Mouse (Mus musculus): ENCODE data around the gene Acvr2b. TPM values are rescaled to one million over a fixed set of nuclear protein-coding genes. Genes with fewer than 3 reads are reported as not detected.
A peak's percentile ranks its signal among the peaks of the same experiment; 100 is the strongest.

Acvr2b gene
- 2.3 and 5.9 TPM in 2 replicates for polyA plus RNA-seq (2012; rRNA removed)

DNA sequence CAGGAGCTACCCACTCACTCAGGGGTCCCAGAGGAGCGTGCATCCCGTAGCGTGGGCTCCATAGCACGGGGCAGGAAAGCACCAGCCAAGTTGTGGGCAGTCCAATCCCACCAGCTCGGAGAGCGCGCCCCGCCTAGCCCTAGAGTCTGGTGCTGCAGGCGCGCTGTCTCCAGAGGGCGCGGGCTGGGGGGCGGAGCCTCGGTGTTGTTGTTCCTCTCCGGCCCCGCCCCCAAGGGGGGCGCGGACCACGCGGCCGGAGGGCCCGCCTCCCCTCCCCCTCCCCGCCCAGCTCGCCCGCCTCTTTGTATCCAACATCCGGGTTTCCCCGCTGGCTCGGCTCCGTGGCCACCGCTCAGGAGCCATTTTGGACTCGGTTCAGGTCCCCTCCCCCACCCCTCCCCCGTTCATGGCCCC is at the start of gene Acvr2b:
Acvr2b (plus strand) TSS at position 318 of the 414 bp plus-strand sequence.
- no peak; the same call in 1 of the 2 replicates for TF ChIP-seq POLR2A (IDR thresholded peaks at IDR 0.05; ENCODE audit: low read depth, low read length)
- TF ChIP-seq CTCF (IDR thresholded peaks at IDR 0.05; ENCODE audit: extremely low read depth, insufficient read length, insufficient replicate concordance, low read depth, low read length): no peak
- under 1% methylated on average over 20 of the region's 32 CpGs for WGBS
- H3K27ac ChIP-seq (ENCODE audit: insufficient read depth, low read depth, low read length): peak within 1 kb of the TSS; percentile 72

GRCm38 (mm10) chr9:119353926-119354325 is 48.0 kb upstream of the Acvr2b start:
- Histone ChIP-seq H3K27ac (ENCODE audit: insufficient read depth, low read depth, low read length) (no peak overlapping the region), H3K4me3 (ENCODE audit: low read depth, low read length) (no peak overlapping the region), H3K36me3 (ENCODE audit: control insufficient read depth, insufficient read depth, low read length) (peaks cover 19% of the 10 kb centered on the region), H3K4me1 (ENCODE audit: control insufficient read depth, insufficient read depth, insufficient read length, low read length) (peaks cover 2% of the 10 kb centered on the region; the same call in 1 of the 2 replicates), H3K27me3 (ENCODE audit: control insufficient read depth, insufficient read depth, low read length) (no peaks in the 10 kb centered on the region)
- no peak for TF ChIP-seq POLR2A (IDR thresholded peaks at IDR 0.05; ENCODE audit: low read depth, low read length)
- no peak for TF ChIP-seq CTCF (IDR thresholded peaks at IDR 0.05; ENCODE audit: extremely low read depth, insufficient read length, insufficient replicate concordance, low read depth, low read length)
- WGBS: 71% methylated on average over 6 of the region's 6 CpGs

More for the DNA sequence above, at the start of gene Acvr2b:
- Histone ChIP-seq H3K4me3 (ENCODE audit: low read depth, low read length) (peak within 1 kb of the TSS; percentile 98), H3K27me3 (ENCODE audit: control insufficient read depth, insufficient read depth, low read length) (no peaks in the 10 kb centered on the region), H3K36me3 (ENCODE audit: control insufficient read depth, insufficient read depth, low read length) (no peaks in the 10 kb centered on the region), H3K4me1 (ENCODE audit: control insufficient read depth, insufficient read depth, insufficient read length, low read length) (peaks cover 10% of the 10 kb centered on the region)

DNA sequence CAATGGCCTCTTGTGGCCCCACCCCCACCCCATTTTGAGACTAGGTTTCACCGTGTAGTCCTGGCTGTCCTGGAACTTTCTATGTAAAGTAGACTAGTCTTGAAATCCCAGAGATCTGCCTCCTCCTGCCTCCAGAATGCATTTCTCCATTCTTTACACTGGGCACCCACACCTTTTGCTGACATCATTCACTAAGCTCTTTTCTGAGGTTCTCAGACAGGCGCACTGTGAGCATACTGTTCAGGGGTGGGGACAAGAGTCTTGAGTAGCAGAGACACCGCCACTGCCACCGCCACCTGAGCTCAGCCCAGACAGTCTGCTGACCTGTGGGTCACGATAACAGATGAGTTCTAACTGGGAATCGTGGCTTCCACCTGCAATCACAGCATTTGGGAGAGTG is 46.0 kb upstream of the Acvr2b start:
- Histone ChIP-seq H3K27ac (ENCODE audit: insufficient read depth, low read depth, low read length) (no peak overlapping the region), H3K36me3 (ENCODE audit: control insufficient read depth, insufficient read depth, low read length) (peaks cover 7% of the 10 kb centered on the region), H3K4me3 (ENCODE audit: low read depth, low read length) (no peak overlapping the region), H3K27me3 (ENCODE audit: control insufficient read depth, insufficient read depth, low read length) (no peaks in the 10 kb centered on the region), H3K4me1 (ENCODE audit: control insufficient read depth, insufficient read depth, insufficient read length, low read length) (peaks cover 2% of the 10 kb centered on the region; the same call in 1 of the 2 replicates)
- TF ChIP-seq CTCF (IDR thresholded peaks at IDR 0.05; ENCODE audit: extremely low read depth, insufficient read length, insufficient replicate concordance, low read depth, low read length) (no peak), POLR2A (IDR thresholded peaks at IDR 0.05; ENCODE audit: low read depth, low read length) (no peak)
- 84% methylated on average over 6 of the region's 6 CpGs for WGBS

- Histone ChIP-seq H3K4me3 (ENCODE audit: low read depth, low read length) (peak within 1 kb of the TSS; percentile 78), H3K27ac (ENCODE audit: insufficient read depth, low read depth, low read length) (no peak within 1 kb of the TSS), H3K36me3 (ENCODE audit: control insufficient read depth, insufficient read depth, low read length) (no peaks in the 10 kb centered on the region), H3K4me1 (ENCODE audit: control insufficient read depth, insufficient read depth, insufficient read length, low read length) (peaks cover 2% of the 10 kb centered on the region; the same call in 1 of the 2 replicates), H3K27me3 (ENCODE audit: control insufficient read depth, insufficient read depth, low read length) (no peaks in the 10 kb centered on the region)
- 1% methylated on average over 65 of the region's 65 CpGs for WGBS
- TF ChIP-seq POLR2A (IDR thresholded peaks at IDR 0.05; ENCODE audit: low read depth, low read length): peak; percentile 57; the same call in 1 of the 2 replicates
- peak; percentile 79 for TF ChIP-seq CTCF (IDR thresholded peaks at IDR 0.05; ENCODE audit: extremely low read depth, insufficient read length, insufficient replicate concordance, low read depth, low read length)
Observed at GRCm38 (mm10) chr9:119357331-119358057, 44.4 kb upstream of the Acvr2b start, which contains the start of gene Xylb. Xylb (plus strand) TSS chr9:119357381.

GRCm38 (mm10) chr9:119358058-119358429 is 43.9 kb upstream of the Acvr2b start:
- Histone ChIP-seq H3K27ac (ENCODE audit: insufficient read depth, low read depth, low read length) (no peak overlapping the region), H3K4me3 (ENCODE audit: low read depth, low read length) (peak overlapping the region; percentile 78), H3K36me3 (ENCODE audit: control insufficient read depth, insufficient read depth, low read length) (no peaks in the 10 kb centered on the region), H3K4me1 (ENCODE audit: control insufficient read depth, insufficient read depth, insufficient read length, low read length) (peaks cover 5% of the 10 kb centered on the region; the same call in 1 of the 2 replicates), H3K27me3 (ENCODE audit: control insufficient read depth, insufficient read depth, low read length) (no peaks in the 10 kb centered on the region)
- TF ChIP-seq POLR2A (IDR thresholded peaks at IDR 0.05; ENCODE audit: low read depth, low read length): no peak
- TF ChIP-seq CTCF (IDR thresholded peaks at IDR 0.05; ENCODE audit: extremely low read depth, insufficient read length, insufficient replicate concordance, low read depth, low read length): no peak
- 16% methylated on average over 9 of the region's 9 CpGs for WGBS

DNA sequence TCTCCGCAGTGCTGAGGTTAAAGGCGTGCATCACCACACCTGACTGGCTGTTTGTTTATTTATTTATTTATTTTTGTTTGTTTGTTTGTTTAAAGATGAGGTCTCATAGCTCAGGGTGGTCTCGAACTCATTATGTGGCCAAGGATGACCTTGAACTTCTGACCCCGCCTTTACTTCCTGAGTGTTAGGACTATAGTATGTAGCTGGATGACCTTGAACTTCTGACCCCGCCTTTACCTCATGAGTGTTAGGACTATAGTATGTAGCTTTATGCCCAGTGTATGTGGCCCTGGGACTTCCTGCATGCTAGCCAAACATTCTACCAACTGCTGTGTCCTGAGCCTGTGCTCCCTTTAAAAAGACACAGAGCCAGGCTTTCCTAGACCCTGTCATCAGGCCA is 40.5 kb upstream of the Acvr2b start:
- Histone ChIP-seq H3K27ac (ENCODE audit: insufficient read depth, low read depth, low read length) (no peak overlapping the region), H3K4me3 (ENCODE audit: low read depth, low read length) (no peak overlapping the region), H3K4me1 (ENCODE audit: control insufficient read depth, insufficient read depth, insufficient read length, low read length) (peaks cover 8% of the 10 kb centered on the region; the same call in 1 of the 2 replicates), H3K36me3 (ENCODE audit: control insufficient read depth, insufficient read depth, low read length) (no peaks in the 10 kb centered on the region), H3K27me3 (ENCODE audit: control insufficient read depth, insufficient read depth, low read length) (no peaks in the 10 kb centered on the region)
- TF ChIP-seq POLR2A (IDR thresholded peaks at IDR 0.05; ENCODE audit: low read depth, low read length) (no peak), CTCF (IDR thresholded peaks at IDR 0.05; ENCODE audit: extremely low read depth, insufficient read length, insufficient replicate concordance, low read depth, low read length) (no peak)
- WGBS: 91% methylated on average over 5 of the region's 5 CpGs

- Histone ChIP-seq H3K4me3 (ENCODE audit: low read depth, low read length) (no peak overlapping the region; the same call in 1 of the 2 replicates), H3K4me1 (ENCODE audit: control insufficient read depth, insufficient read depth, insufficient read length, low read length) (peaks cover 10% of the 10 kb centered on the region; the same call in 1 of the 2 replicates), H3K36me3 (ENCODE audit: control insufficient read depth, insufficient read depth, low read length) (peaks cover under 1% of the 10 kb centered on the region; the same call in 1 of the 2 replicates), H3K27me3 (ENCODE audit: control insufficient read depth, insufficient read depth, low read length) (no peaks in the 10 kb centered on the region), H3K27ac (ENCODE audit: insufficient read depth, low read depth, low read length) (no peak overlapping the region)
- TF ChIP-seq CTCF (IDR thresholded peaks at IDR 0.05; ENCODE audit: extremely low read depth, insufficient read length, insufficient replicate concordance, low read depth, low read length) (no peak), POLR2A (IDR thresholded peaks at IDR 0.05; ENCODE audit: low read depth, low read length) (no peak)
- WGBS: 28% methylated on average over 12 of the region's 12 CpGs
Observed at GRCm38 (mm10) chr9:119363229-119363628, 38.7 kb upstream of the Acvr2b start.

Data from small intestine, adult 2 months (tissue).